Mouse (Mus musculus): ENCODE measurements at regions not wholly inside any gene's neighbourhood (a gene's known extent, or its start where the extent isn't known, plus 50 kb on each side); places are given as distances from the start of the nearest gene placed in this dataset.
"Not testable (repeated sequence)": the region's sequence is repeated elsewhere in the genome, so short reads cannot be mapped to it uniquely, and the experiment has no call there.

GRCm38 (mm10) chr14:27562564-27562963 is 54.3 kb upstream of the Ccdc66 start:
- not testable (repeated sequence) for DNase-seq

- DNase-seq: not testable (repeated sequence)
Measured at GRCm38 (mm10) chr14:27561974-27562373, 53.7 kb upstream of the Ccdc66 start.

GRCm38 (mm10) chr14:27560434-27560833 is 52.2 kb upstream of the Ccdc66 start:
- peak; percentile 70 to 72 for DNase-seq

GRCm38 (mm10) chr14:27558794-27559491 is 50.7 kb upstream of the Ccdc66 start:
- DNase-seq: no peak

All from kidney, postnatal 4 days (tissue).